Mouse (Mus musculus) monocyte, adult 2 months (primary cell): Measurements from ENCODE around the gene Gm20814.
"Not testable (repeated sequence)": the region's sequence is repeated elsewhere in the genome, so short reads cannot be mapped to it uniquely, and the experiment has no call there.

Source experiments
- DNase-seq, 2 experiments: peaks; one replicate each; pipeline ENCODE4 v3.0.0; 2022; ENCODE audit warnings: low spot score in 2 of 2, low read depth in 1 of 2

The Gm20814 gene

DNA sequence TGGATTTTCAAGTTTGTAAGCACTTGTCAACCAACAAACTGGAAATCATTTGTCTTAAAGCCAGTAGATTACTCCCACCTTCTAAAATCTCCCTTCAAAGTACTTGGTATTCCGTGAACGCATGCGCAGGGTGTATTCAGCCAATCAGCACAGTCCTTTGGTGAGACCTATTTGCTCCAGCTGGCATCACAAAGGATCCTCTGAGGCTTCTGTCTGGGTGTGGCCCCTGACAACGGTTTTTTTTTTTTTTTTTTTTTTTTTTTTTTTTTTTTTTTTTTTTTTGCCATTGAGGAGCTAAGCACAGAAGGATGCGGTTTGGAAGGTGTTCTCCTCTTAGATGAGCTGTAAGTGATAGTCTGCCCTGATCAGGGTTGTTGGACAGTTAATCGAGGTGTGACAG lies at the start of gene Gm20814:
Gene Gm20814, plus strand, starts transcription at position 301 of the 400 bp plus-strand sequence.
- DNase-seq = not testable (repeated sequence)
